Mouse (Mus musculus): ENCODE data around the gene Zfp935. TPM values are rescaled to one million over a fixed set of nuclear protein-coding genes. Genes with fewer than 3 reads are reported as not detected.

Gene Zfp935
- polyA plus RNA-seq (2012; ENCODE audit: low replicate concordance): not detected in 2 replicates

GRCm38 (mm10) chr13:62558189-62559110, at the start of gene Zfp935:
Zfp935 (minus strand) TSS chr13:62558511.

GRCm38 (mm10) chr13:62571099-62571498, 12.8 kb upstream of the Zfp935 start, which contains the start of gene Zfp934:
Zfp934 (minus strand) TSS chr13:62571199.

GRCm38 (mm10) chr13:62466424-62467334, 91.6 kb downstream of the Zfp935 start, which contains the start of gene Gm49359:
Gm49359 (minus strand) TSS chr13:62466832.

Other genes with a start within 250 kb of the Zfp935 start
- not detected in 2 replicates for gene Gm3604, start 175.3 kb downstream of the Zfp935 start, polyA plus RNA-seq (2012; ENCODE audit: low replicate concordance)
- 0.09 and 0.91 TPM in 2 replicates for gene Gm49359, start 91.7 kb downstream of the Zfp935 start, polyA plus RNA-seq (2012; ENCODE audit: low replicate concordance)
- 0.91 and 1.5 TPM in 2 replicates for gene Zfp934, start 12.7 kb upstream of the Zfp935 start, polyA plus RNA-seq (2012; ENCODE audit: low replicate concordance)
- not detected in 2 replicates for gene 6720489N17Rik, start 65.7 kb upstream of the Zfp935 start, polyA plus RNA-seq (2012; ENCODE audit: low replicate concordance)
- 0.55 and 0.67 TPM in 2 replicates for gene Platr25, start 202.2 kb upstream of the Zfp935 start, polyA plus RNA-seq (2012; ENCODE audit: low replicate concordance)
- 0.14 TPM in 1 of 2 replicates, not detected in the other for gene Gm5141, start 227.3 kb upstream of the Zfp935 start, polyA plus RNA-seq (2012; ENCODE audit: low replicate concordance)

Measured in leukemia stem cell, adult 10-12 weeks (primary cell).